Mouse (Mus musculus): Measurements from ENCODE around the gene Zdhhc9. TPM values are rescaled to one million over a fixed set of nuclear protein-coding genes. Genes with fewer than 3 reads are reported as not detected.
A peak's percentile ranks its signal among the peaks of the same experiment; 100 is the strongest.

Gene Zdhhc9
- polyA plus RNA-seq, 1 experiment, result 46.8 TPM

GRCm38 (mm10) chrX:48200699-48201098 lies 8.0 kb downstream of the Zdhhc9 start:
- H3K27me3 ChIP-seq (ENCODE audit: control insufficient read depth, insufficient read depth, low read length), result no peaks in the 10 kb centered on the region
- WGBS, result 77% methylated on average over 3 of the region's 3 CpGs
- H3K27ac ChIP-seq (ENCODE audit: insufficient read depth, low read length), result no peak overlapping the region
- no peak for DNase-seq
- TF ChIP-seq CTCF (IDR thresholded peaks at IDR 0.05; ENCODE audit: borderline replicate concordance, insufficient read depth, low read depth, low read length), result no peak
- no peak for TF ChIP-seq POLR2A (IDR thresholded peaks at IDR 0.05; ENCODE audit: borderline replicate concordance, insufficient read depth, low read length)
- H3K4me3 ChIP-seq (replicated peaks; ENCODE audit: insufficient read depth, low read depth, low read length), result no peak overlapping the region
- H3K4me1 ChIP-seq (ENCODE audit: control insufficient read depth, insufficient read depth, low read length), result peaks cover 4% of the 10 kb centered on the region; the same call in 1 of the 2 replicates

GRCm38 (mm10) chrX:48199026-48199425 lies 9.7 kb downstream of the Zdhhc9 start:
- 39% methylated on average over 2 of the region's 2 CpGs for WGBS
- Histone ChIP-seq H3K27me3 (ENCODE audit: control insufficient read depth, insufficient read depth, low read length) (no peaks in the 10 kb centered on the region), H3K27ac (ENCODE audit: insufficient read depth, low read length) (no peak overlapping the region), H3K4me1 (ENCODE audit: control insufficient read depth, insufficient read depth, low read length) (peaks cover 5% of the 10 kb centered on the region; the same call in 1 of the 2 replicates), H3K4me3 (replicated peaks; ENCODE audit: insufficient read depth, low read depth, low read length) (no peak overlapping the region)
- no peak for TF ChIP-seq POLR2A (IDR thresholded peaks at IDR 0.05; ENCODE audit: borderline replicate concordance, insufficient read depth, low read length)
- no peak for TF ChIP-seq CTCF (IDR thresholded peaks at IDR 0.05; ENCODE audit: borderline replicate concordance, insufficient read depth, low read depth, low read length)
- DNase-seq, result peak in 1 of 2 experiments; percentile 25

- Histone ChIP-seq H3K4me1 (ENCODE audit: control insufficient read depth, insufficient read depth, low read length) (peaks cover 3% of the 10 kb centered on the region; the same call in 1 of the 2 replicates), H3K27ac (ENCODE audit: insufficient read depth, low read length) (no peak overlapping the region), H3K27me3 (ENCODE audit: control insufficient read depth, insufficient read depth, low read length) (no peaks in the 10 kb centered on the region), H3K4me3 (replicated peaks; ENCODE audit: insufficient read depth, low read depth, low read length) (no peak overlapping the region)
- TF ChIP-seq CTCF (IDR thresholded peaks at IDR 0.05; ENCODE audit: borderline replicate concordance, insufficient read depth, low read depth, low read length), result no peak
- TF ChIP-seq POLR2A (IDR thresholded peaks at IDR 0.05; ENCODE audit: borderline replicate concordance, insufficient read depth, low read length), result no peak
- DNase-seq, result no peak
- WGBS, result 93% methylated on average over 3 of the region's 3 CpGs
These were observed 10.8 kb downstream of the Zdhhc9 start for GRCm38 (mm10) chrX:48197856-48198255.

GRCm38 (mm10) chrX:48193235-48194152 lies 15.2 kb downstream of the Zdhhc9 start:
- Histone ChIP-seq H3K4me1 (ENCODE audit: control insufficient read depth, insufficient read depth, low read length) (peaks cover 3% of the 10 kb centered on the region; the same call in 1 of the 2 replicates), H3K4me3 (replicated peaks; ENCODE audit: insufficient read depth, low read depth, low read length) (no peak overlapping the region), H3K27ac (ENCODE audit: insufficient read depth, low read length) (no peak overlapping the region), H3K27me3 (ENCODE audit: control insufficient read depth, insufficient read depth, low read length) (no peaks in the 10 kb centered on the region)
- TF ChIP-seq POLR2A (IDR thresholded peaks at IDR 0.05; ENCODE audit: borderline replicate concordance, insufficient read depth, low read length), result no peak
- TF ChIP-seq CTCF (IDR thresholded peaks at IDR 0.05; ENCODE audit: borderline replicate concordance, insufficient read depth, low read depth, low read length), result no peak
- WGBS, result 38% methylated on average over 14 of the region's 14 CpGs
- peak in 1 of 2 experiments; percentile 48 for DNase-seq

DNA sequence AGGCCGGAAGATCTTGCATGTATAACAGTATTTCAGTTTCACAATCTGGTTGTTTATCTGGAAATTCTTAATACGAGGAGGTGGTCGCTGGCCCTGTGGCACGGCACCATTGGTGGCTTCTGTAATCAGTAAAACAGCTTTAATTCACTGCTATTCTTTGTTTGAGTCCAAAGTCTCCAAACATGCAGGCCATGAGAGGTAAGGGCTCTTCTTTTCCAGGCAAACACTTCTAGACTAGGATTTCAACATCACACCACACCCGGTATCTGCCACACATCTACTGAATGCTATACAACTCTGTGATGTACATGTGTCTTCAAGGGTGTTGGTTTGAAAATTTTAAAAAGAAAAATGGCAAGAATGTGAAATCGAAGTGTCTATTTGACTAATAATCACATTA lies 17.4 kb downstream of the Zdhhc9 start:
- Histone ChIP-seq H3K4me1 (ENCODE audit: control insufficient read depth, insufficient read depth, low read length) (peaks cover 3% of the 10 kb centered on the region; the same call in 1 of the 2 replicates), H3K4me3 (replicated peaks; ENCODE audit: insufficient read depth, low read depth, low read length) (no peak overlapping the region), H3K27me3 (ENCODE audit: control insufficient read depth, insufficient read depth, low read length) (no peaks in the 10 kb centered on the region), H3K27ac (ENCODE audit: insufficient read depth, low read length) (no peak overlapping the region)
- no peak for TF ChIP-seq CTCF (IDR thresholded peaks at IDR 0.05; ENCODE audit: borderline replicate concordance, insufficient read depth, low read depth, low read length)
- no peak for TF ChIP-seq POLR2A (IDR thresholded peaks at IDR 0.05; ENCODE audit: borderline replicate concordance, insufficient read depth, low read length)
- 96% methylated on average over 6 of the region's 6 CpGs for WGBS
- DNase-seq, result no peak

GRCm38 (mm10) chrX:48184703-48185102 lies 24.0 kb downstream of the Zdhhc9 start:
- DNase-seq, result no peak
- H3K27me3 ChIP-seq (ENCODE audit: control insufficient read depth, insufficient read depth, low read length), result no peaks in the 10 kb centered on the region
- 85% methylated on average over 3 of the region's 3 CpGs for WGBS
- TF ChIP-seq POLR2A (IDR thresholded peaks at IDR 0.05; ENCODE audit: borderline replicate concordance, insufficient read depth, low read length), result no peak
- TF ChIP-seq CTCF (IDR thresholded peaks at IDR 0.05; ENCODE audit: borderline replicate concordance, insufficient read depth, low read depth, low read length), result no peak
- no peaks in the 10 kb centered on the region for H3K4me1 ChIP-seq (ENCODE audit: control insufficient read depth, insufficient read depth, low read length)
- H3K4me3 ChIP-seq (replicated peaks; ENCODE audit: insufficient read depth, low read depth, low read length), result no peak overlapping the region
- H3K27ac ChIP-seq (ENCODE audit: insufficient read depth, low read length), result no peak overlapping the region

DNA sequence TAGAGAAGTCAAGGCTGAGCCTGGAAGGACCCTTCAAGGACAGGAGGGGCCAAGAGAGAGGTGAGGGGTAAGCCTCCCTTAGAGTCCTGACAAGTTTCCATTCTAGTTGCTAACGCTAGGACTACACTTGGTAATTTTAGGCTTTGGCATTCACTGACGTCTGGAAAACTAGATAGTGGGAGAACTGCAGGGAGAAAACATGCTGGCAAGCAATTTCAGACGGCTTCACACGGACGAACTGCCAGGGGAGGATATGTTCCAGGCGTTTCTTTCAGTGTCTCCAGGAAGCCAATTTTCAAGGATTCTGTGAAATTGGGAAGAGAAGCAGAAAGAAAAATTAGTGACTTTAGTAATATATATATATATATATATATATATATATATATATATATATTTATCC lies 26.8 kb downstream of the Zdhhc9 start:
- 52% methylated on average over 6 of the region's 6 CpGs for WGBS
- no peak for DNase-seq
- Histone ChIP-seq H3K27ac (ENCODE audit: insufficient read depth, low read length) (no peak overlapping the region), H3K4me1 (ENCODE audit: control insufficient read depth, insufficient read depth, low read length) (no peaks in the 10 kb centered on the region), H3K27me3 (ENCODE audit: control insufficient read depth, insufficient read depth, low read length) (no peaks in the 10 kb centered on the region), H3K4me3 (replicated peaks; ENCODE audit: insufficient read depth, low read depth, low read length) (no peak overlapping the region)
- TF ChIP-seq POLR2A (IDR thresholded peaks at IDR 0.05; ENCODE audit: borderline replicate concordance, insufficient read depth, low read length) (no peak), CTCF (IDR thresholded peaks at IDR 0.05; ENCODE audit: borderline replicate concordance, insufficient read depth, low read depth, low read length) (no peak)

DNA sequence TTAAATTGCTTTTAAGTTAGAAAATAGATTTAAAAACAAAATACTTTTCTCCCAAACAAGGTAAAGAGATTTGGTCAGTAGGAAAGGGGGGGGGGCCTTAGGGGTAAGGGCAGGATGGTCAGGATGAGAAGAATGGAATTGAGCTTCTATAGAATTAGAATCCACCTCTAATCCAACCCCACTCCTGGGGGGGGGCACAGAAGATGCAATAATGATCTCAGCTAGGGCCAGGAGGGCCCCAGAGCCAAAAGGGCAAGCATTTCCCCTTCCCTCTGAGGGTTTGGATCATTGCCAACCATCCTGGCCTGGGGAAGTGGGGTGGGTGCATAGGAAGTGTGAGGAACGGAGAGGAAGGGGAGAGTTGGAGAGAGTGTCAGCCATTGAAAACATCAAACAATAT lies 38.3 kb downstream of the Zdhhc9 start:
- 17% methylated on average over 1 of the region's 1 CpGs for WGBS
- no peaks in the 10 kb centered on the region for H3K4me1 ChIP-seq (ENCODE audit: control insufficient read depth, insufficient read depth, low read length)
- TF ChIP-seq POLR2A (IDR thresholded peaks at IDR 0.05; ENCODE audit: borderline replicate concordance, insufficient read depth, low read length), result no peak
- no peak for TF ChIP-seq CTCF (IDR thresholded peaks at IDR 0.05; ENCODE audit: borderline replicate concordance, insufficient read depth, low read depth, low read length)
- no peak overlapping the region for H3K27ac ChIP-seq (ENCODE audit: insufficient read depth, low read length)
- no peaks in the 10 kb centered on the region for H3K27me3 ChIP-seq (ENCODE audit: control insufficient read depth, insufficient read depth, low read length)
- no peak overlapping the region for H3K4me3 ChIP-seq (replicated peaks; ENCODE audit: insufficient read depth, low read depth, low read length)
- DNase-seq, result no peak
